Mouse (Mus musculus) forebrain, embryonic 12.5 days (tissue): ENCODE measurements around the gene Tfr2. TPM values are rescaled to one million over a fixed set of nuclear protein-coding genes. Genes with fewer than 3 reads are reported as not detected.

Experiments used
- ATAC-seq: fragments of 200-750 bp; cut with Nextera tagmentation; 2 replicates; pipeline ENCODE4 v1.8.0; 2017; ENCODE audit warnings: moderate TSS enrichment; ENCODE audit not compliant: low FRiP score
- H3K27ac ChIP-seq: fragments of 300-500 bp; sonication (generic); 2 replicates; pipeline ENCODE4 v1.5.1; 2016; ENCODE audit warnings: mild to moderate bottlenecking
- H3K27me3 ChIP-seq: fragments of 300-500 bp; sonication (generic); 2 replicates; pipeline ENCODE4 v1.6.1; 2016; ENCODE audit warnings: mild to moderate bottlenecking
- H3K36me3 ChIP-seq: fragments of 300-500 bp; sonication (generic); replicated peaks from 2 replicates; pipeline ENCODE4 v1.6.1; 2016; ENCODE audit warnings: mild to moderate bottlenecking
- H3K4me1 ChIP-seq: fragments of 300-500 bp; sonication (generic); 2 replicates; pipeline ENCODE4 v1.6.1; 2016
- H3K4me2 ChIP-seq: fragments of 300-500 bp; sonication (generic); 2 replicates; pipeline ENCODE4 v1.6.1; 2016; ENCODE audit warnings: mild to moderate bottlenecking, moderate library complexity
- H3K4me3 ChIP-seq: fragments of 300-500 bp; sonication (generic); replicated peaks from 2 replicates; pipeline ENCODE4 v1.5.1; 2016; ENCODE audit warnings: mild to moderate bottlenecking
- H3K9ac ChIP-seq: fragments of 300-500 bp; sonication (generic); 2 replicates; pipeline ENCODE4 v1.6.1; 2016; ENCODE audit warnings: mild to moderate bottlenecking
- H3K9me3 ChIP-seq: fragments of 300-500 bp; sonication (generic); 2 replicates; pipeline ENCODE4 v1.6.1; 2016
- WGBS: fragments of 180-500 bp; shearing (Covaris S2); methylation state at CpG from one replicate; pipeline ENCODE4 v1.1.7; 2016; 5-methylcytosine and 5-hydroxymethylcytosine counted together
- polyA plus RNA-seq: library from polyadenylated mRNA; unstranded; fragments of >200 nt; fragmentation: Nextera tagmentation; extraction: Ambion mirVana; gene quantifications from 2 replicates; pipeline ENCODE4 v1.2.1, GENCODE M21; 2016

Tfr2 gene
- polyA plus RNA-seq, 1 experiment from 2014 or later = 1.7 TPM

DNA sequence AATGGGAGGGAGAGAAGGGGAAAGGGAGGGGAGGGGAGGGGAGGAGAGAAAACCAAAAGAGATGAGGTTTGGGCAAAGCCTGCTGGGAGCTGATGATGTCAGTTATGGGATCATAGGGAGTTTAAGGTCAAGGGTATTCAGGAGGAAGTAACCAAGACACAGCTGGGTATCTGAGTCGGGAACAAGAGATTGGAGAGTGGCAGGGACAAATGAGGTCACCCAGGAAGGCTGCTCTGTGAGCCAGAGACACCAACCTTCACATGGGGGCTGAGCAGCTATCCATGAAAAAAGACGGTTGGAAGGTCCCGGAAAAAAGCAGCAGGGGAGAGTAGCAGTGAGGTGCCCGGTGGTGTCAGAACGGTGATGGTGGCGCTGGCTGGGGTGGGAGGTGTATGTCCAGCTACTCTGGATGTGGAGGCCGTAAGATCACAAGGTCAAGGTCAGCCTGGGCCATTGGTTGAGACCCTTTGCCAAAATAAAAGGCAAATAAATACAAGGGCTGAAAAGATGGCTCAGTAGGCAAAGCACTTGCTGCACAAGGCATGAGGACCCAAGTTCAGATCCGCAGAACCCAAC lies 1.3 kb upstream of the Tfr2 start:
- 88% methylated on average over 8 of the region's 8 CpGs for WGBS
- Histone ChIP-seq H3K4me3 (no peak overlapping the region), H3K9ac (no peak overlapping the region), H3K4me2 (no peak overlapping the region), H3K4me1 (no peaks in the 10 kb centered on the region; the same call in 1 of the 2 replicates), H3K36me3 (no peaks in the 10 kb centered on the region; the same call in 1 of the 2 replicates), H3K27ac (no peak overlapping the region), H3K27me3 (peaks cover 10% of the 10 kb centered on the region; the same call in 1 of the 2 replicates), H3K9me3 (no peaks in the 10 kb centered on the region)
- ATAC-seq = no peak

DNA sequence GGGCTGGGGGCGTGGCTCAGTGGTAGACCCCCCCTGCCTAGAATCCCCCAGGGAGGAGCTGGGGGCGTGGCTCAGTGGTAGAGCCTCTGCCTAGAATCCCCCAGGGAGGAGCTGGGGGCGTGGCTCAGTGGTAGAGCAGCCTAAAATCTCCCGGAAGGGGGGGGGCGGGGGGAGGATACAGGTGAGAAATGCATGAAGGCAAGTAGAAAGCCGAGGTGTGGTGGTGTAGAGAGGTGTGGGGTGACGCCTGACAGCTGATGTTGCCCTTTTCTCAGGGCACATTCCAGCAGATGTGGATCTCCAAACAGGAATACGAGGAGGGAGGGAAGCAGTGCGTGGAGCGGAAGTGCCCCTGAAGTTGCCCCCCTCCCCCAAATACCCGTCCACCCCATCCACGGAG lies 609 bp upstream of the Tfr2 start:
- no peak overlapping the region for H3K27ac ChIP-seq
- 83% methylated on average over 12 of the region's 12 CpGs for WGBS
- H3K4me3 ChIP-seq = no peak overlapping the region
- no peak overlapping the region for H3K4me2 ChIP-seq
- H3K27me3 ChIP-seq = peaks cover 13% of the 10 kb centered on the region; the same call in 1 of the 2 replicates
- H3K9ac ChIP-seq = no peak overlapping the region
- H3K4me1 ChIP-seq = no peaks in the 10 kb centered on the region; the same call in 1 of the 2 replicates
- no peak for ATAC-seq
- no peaks in the 10 kb centered on the region; the same call in 1 of the 2 replicates for H3K36me3 ChIP-seq
- H3K9me3 ChIP-seq = no peaks in the 10 kb centered on the region

DNA sequence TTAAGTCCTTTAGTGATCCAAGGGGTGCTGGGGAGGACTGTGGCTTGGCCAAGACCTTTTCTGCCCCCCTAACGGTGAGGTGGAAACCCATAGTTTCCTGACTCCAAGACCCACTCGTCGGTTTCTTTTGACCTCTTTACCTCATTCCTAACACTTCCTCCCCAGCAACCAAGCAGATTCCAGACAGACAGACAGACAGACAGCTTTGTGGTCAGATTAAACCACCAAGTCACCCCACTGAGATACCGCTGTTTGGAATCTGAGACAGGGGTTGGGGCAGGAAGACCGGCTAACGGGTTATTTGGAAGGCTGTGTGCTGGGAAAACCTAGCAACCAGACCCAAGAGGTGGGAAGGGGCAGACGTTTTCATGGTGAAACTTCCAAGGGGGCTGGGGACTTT lies 541 bp downstream of the Tfr2 start:
- H3K4me2 ChIP-seq = no peak overlapping the region
- peaks cover 21% of the 10 kb centered on the region for H3K27me3 ChIP-seq
- no peak overlapping the region for H3K27ac ChIP-seq
- H3K36me3 ChIP-seq = no peaks in the 10 kb centered on the region; the same call in 1 of the 2 replicates
- H3K9me3 ChIP-seq = no peaks in the 10 kb centered on the region
- no peak overlapping the region for H3K9ac ChIP-seq
- 66% methylated on average over 7 of the region's 7 CpGs for WGBS
- peaks cover 4% of the 10 kb centered on the region; the same call in 1 of the 2 replicates for H3K4me1 ChIP-seq
- no peak for ATAC-seq
- no peak overlapping the region for H3K4me3 ChIP-seq

DNA sequence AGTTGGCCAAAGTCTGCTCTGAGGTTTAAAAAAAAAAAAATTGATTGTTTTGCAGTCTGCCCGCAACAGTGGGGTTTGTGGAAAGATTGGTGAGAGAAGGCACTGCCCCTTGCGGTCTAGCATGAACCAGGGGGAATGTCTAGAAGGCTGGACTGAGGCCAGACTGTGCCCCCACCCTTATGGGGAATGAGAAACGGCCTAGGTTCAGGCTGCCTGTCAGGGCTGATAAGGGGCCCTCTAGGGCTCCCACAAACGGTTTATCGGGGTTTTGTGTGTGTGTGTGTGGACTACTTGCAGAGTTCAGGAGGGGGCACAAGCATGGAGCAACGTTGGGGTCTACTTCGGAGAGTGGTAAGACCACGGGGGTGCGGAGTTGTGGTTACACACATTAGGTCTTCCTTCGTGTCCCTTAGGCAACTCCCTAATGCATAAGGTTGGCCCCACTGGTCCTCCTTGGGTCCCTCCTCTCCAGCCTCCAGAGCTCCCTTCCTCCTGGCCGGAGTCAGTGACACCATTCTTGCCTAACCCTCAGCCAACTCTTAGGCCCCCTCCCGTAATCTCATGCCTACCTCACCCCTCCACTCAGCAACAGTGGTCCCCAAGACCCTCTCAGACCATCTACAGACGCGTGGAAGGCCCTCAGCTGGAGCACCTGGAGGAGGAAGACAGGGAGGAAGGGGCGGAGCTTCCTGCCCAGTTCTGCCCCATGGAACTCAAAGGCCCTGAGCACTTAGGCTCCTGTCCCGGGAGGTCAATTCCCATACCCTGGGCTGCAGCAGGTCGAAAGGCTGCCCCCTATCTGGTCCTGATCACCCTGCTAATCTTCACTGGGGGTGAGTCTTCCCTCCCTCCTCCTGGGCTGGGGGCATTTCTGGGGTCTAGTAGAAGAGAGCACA lies 1.3 kb downstream of the Tfr2 start:
- no peak overlapping the region for H3K27ac ChIP-seq
- ATAC-seq = no peak
- 76% methylated on average over 17 of the region's 17 CpGs for WGBS
- H3K4me1 ChIP-seq = peaks cover 4% of the 10 kb centered on the region; the same call in 1 of the 2 replicates
- peaks cover 22% of the 10 kb centered on the region for H3K27me3 ChIP-seq
- H3K4me3 ChIP-seq = no peak overlapping the region
- H3K9me3 ChIP-seq = no peaks in the 10 kb centered on the region
- no peak overlapping the region for H3K4me2 ChIP-seq
- H3K36me3 ChIP-seq = no peaks in the 10 kb centered on the region; the same call in 1 of the 2 replicates
- H3K9ac ChIP-seq = no peak overlapping the region

DNA sequence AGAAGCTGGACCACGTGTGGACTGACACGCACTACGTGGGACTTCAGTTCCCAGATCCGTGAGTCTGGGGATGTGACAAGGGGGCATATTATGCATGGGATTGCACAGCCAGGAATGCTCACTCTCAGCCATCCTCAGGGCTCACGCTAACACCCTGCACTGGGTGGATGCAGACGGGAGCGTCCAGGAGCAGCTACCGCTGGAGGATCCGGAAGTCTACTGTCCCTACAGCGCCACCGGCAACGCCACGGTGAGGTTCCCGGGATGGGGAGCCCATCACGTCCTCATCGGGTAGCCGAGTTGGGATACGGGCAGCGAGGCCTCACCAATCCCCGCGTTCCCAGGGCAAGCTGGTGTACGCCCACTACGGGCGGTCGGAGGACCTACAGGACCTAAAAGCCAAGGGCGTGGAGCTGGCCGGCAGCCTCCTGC lies 4.8 kb downstream of the Tfr2 start:
- Histone ChIP-seq H3K27ac (no peak overlapping the region), H3K9ac (0 out of 2 replicates have a peak overlapping the region, but pooled peaks have one; percentile 30), H3K4me2 (peak overlapping the region; percentile 49), H3K27me3 (peaks cover 17% of the 10 kb centered on the region), H3K9me3 (no peaks in the 10 kb centered on the region), H3K36me3 (no peaks in the 10 kb centered on the region), H3K4me3 (peak overlapping the region; percentile 16), H3K4me1 (peaks cover 4% of the 10 kb centered on the region; the same call in 1 of the 2 replicates)
- WGBS = 8% methylated on average over 27 of the region's 27 CpGs
- ATAC-seq = no peak

DNA sequence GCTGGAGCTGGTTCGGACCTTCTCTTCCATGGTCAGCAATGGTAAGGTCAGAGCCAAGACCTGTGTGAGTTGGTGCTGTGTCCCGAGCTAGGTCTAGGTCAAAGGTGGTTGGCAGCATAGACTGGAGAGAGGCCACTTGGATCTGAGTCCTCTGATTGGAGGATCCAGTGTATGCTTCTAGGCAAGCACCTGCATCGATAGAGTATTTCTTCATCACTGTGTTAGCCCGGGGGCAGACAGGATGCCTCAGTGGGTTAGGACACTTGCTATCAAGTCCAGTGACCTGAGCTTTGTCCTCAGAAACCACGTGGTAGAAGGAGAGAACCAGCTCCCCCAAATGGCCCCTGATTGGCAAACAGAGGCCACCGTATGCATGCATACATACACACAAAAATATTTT lies 10.6 kb downstream of the Tfr2 start:
- WGBS = 84% methylated on average over 6 of the region's 6 CpGs
- no peak overlapping the region for H3K9ac ChIP-seq
- no peak for ATAC-seq
- H3K4me3 ChIP-seq = no peak overlapping the region
- no peak overlapping the region for H3K4me2 ChIP-seq
- H3K27me3 ChIP-seq = peaks cover 35% of the 10 kb centered on the region
- H3K36me3 ChIP-seq = no peaks in the 10 kb centered on the region
- H3K4me1 ChIP-seq = peaks cover 14% of the 10 kb centered on the region
- no peaks in the 10 kb centered on the region for H3K9me3 ChIP-seq
- no peak overlapping the region for H3K27ac ChIP-seq

DNA sequence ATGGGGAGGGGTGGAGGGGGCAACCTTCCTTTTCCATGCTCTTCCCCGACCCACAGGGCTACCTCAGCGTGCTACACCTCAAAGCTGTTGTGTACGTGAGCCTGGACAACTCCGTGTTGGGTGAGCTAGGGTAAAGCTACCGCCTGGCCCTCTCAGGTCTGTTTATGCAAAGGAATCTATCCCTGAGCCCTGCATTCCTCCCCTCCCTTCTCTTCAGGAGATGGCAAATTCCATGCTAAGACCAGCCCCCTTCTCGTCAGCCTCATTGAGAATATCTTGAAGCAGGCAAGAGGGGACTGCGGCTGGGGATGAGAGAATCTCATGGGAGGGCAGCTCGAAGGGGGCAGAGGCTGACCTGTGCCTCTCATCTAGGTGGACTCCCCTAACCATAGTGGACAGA lies 13.1 kb downstream of the Tfr2 start:
- Histone ChIP-seq H3K9me3 (0 out of 2 replicates have a peak, but pooled peaks cover 6% of the 10 kb centered on the region), H3K4me2 (no peak overlapping the region), H3K4me1 (peaks cover 14% of the 10 kb centered on the region), H3K36me3 (no peaks in the 10 kb centered on the region), H3K27ac (no peak overlapping the region), H3K9ac (no peak overlapping the region; the same call in 1 of the 2 replicates), H3K27me3 (peaks cover 35% of the 10 kb centered on the region), H3K4me3 (no peak overlapping the region)
- 49% methylated on average over 8 of the region's 8 CpGs for WGBS
- no peak for ATAC-seq

DNA sequence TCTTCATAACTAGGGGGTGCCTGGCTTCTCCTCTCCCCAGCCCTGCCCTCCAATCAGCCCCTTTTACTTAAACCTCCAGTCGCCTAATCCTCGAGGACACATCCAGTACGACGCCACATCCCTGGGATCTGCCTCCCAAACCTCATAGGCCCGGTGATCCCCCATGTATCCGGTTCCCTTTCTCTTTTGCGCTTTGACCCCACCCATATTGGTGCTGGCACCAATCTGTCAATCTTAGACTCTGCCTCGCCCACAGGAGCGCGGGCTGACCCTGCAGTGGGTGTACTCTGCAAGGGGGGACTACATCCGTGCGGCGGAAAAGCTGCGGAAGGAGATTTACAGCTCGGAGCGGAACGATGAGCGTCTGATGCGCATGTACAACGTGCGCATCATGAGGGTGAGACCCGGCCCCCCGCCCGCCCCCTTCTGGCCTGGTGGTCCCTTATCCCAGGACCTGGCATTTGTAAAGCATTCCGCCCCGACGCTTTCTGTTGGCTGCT lies 14.1 kb downstream of the Tfr2 start:
- Histone ChIP-seq H3K27me3 (peaks cover 35% of the 10 kb centered on the region), H3K36me3 (no peaks in the 10 kb centered on the region), H3K27ac (peak overlapping the region; percentile 46; the same call in 1 of the 2 replicates), H3K4me1 (peaks cover 14% of the 10 kb centered on the region), H3K4me2 (peak overlapping the region; percentile 56), H3K9me3 (0 out of 2 replicates have a peak, but pooled peaks cover 7% of the 10 kb centered on the region), H3K4me3 (peak overlapping the region; percentile 35), H3K9ac (peak overlapping the region; percentile 45)
- 15% methylated on average over 27 of the region's 27 CpGs for WGBS
- ATAC-seq = peak; percentile 77

DNA sequence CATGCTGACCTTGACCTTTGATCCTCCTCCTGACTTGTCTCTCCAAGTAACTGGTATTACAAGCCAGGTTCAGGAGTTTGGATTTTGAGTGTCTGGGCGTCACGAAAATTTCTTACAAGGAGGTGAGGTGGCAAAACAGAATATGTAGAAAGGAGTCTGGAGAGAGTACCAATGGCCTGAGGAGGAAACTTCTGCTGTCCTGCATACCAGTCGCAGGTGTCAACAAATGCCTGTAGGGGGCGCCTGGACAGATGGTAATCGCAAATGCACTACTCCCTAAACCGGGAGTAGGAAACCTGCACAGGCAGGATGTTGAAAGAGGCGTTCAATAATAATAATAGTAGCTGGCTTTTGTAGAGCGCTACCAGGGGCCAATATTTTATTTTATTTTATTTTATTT lies 15.3 kb downstream of the Tfr2 start:
- Histone ChIP-seq H3K9ac (no peak overlapping the region), H3K27ac (no peak overlapping the region), H3K27me3 (peaks cover 35% of the 10 kb centered on the region), H3K4me3 (no peak overlapping the region), H3K4me1 (peaks cover 14% of the 10 kb centered on the region), H3K36me3 (no peaks in the 10 kb centered on the region), H3K4me2 (no peak overlapping the region), H3K9me3 (0 out of 2 replicates have a peak, but pooled peaks cover 7% of the 10 kb centered on the region)
- no peak for ATAC-seq
- WGBS = 35% methylated on average over 8 of the region's 8 CpGs

DNA sequence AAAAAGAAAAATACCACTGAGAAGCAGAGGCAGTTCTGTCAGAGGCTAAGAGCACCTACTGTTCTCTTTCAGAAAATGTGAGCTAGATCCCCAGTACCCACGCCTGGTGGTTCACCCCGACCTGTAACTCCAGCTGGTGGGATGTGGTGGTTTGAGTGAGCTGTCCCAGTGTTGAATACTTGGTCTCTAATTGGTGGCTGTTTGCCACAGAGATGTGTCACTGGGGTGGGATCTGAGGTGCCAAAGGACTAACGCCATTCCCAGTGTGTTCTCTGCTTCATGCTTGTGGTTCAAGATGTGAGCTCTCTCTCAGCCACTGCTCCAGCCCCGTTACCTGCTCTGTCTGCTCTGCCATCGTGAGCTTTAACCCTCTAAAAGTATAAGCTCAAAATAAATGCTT lies 20.9 kb downstream of the Tfr2 start:
- ATAC-seq = no peak
- no peak overlapping the region for H3K4me2 ChIP-seq
- 86% methylated on average over 5 of the region's 5 CpGs for whole genome bisulfite sequencing
- no peak overlapping the region for H3K27ac ChIP-seq
- no peak overlapping the region for H3K9ac ChIP-seq
- no peak overlapping the region for H3K4me3 ChIP-seq
- H3K4me1 ChIP-seq = no peaks in the 10 kb centered on the region
- H3K27me3 ChIP-seq = no peaks in the 10 kb centered on the region; the same call in 1 of the 2 replicates
- H3K9me3 ChIP-seq = 0 out of 2 replicates have a peak, but pooled peaks cover 7% of the 10 kb centered on the region
- H3K36me3 ChIP-seq = no peaks in the 10 kb centered on the region

DNA sequence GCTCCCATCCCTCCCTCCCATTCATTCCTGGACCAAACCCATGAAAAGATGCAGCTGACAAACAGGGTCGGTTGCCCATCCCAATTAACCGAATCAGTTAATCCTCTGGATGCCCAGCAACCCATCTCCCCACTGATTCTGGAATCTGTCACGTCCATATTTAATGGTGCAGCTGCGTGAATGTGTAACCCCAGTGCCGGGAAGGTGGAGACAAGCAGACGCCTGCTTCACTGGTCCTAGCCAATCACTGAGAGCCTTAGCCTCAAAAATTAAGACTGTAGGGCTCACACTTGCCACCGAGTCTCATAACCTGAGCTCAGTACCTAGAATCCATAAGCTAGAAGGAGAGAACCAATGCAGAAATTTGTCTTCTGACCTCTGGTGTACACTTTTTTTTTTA lies 26.3 kb downstream of the Tfr2 start:
- Histone ChIP-seq H3K9me3 (no peaks in the 10 kb centered on the region), H3K27me3 (no peaks in the 10 kb centered on the region; the same call in 1 of the 2 replicates), H3K4me1 (peaks cover 15% of the 10 kb centered on the region), H3K9ac (no peak overlapping the region), H3K27ac (no peak overlapping the region), H3K4me3 (no peak overlapping the region), H3K4me2 (no peak overlapping the region), H3K36me3 (no peaks in the 10 kb centered on the region)
- WGBS = 85% methylated on average over 7 of the region's 7 CpGs
- ATAC-seq = no peak

DNA sequence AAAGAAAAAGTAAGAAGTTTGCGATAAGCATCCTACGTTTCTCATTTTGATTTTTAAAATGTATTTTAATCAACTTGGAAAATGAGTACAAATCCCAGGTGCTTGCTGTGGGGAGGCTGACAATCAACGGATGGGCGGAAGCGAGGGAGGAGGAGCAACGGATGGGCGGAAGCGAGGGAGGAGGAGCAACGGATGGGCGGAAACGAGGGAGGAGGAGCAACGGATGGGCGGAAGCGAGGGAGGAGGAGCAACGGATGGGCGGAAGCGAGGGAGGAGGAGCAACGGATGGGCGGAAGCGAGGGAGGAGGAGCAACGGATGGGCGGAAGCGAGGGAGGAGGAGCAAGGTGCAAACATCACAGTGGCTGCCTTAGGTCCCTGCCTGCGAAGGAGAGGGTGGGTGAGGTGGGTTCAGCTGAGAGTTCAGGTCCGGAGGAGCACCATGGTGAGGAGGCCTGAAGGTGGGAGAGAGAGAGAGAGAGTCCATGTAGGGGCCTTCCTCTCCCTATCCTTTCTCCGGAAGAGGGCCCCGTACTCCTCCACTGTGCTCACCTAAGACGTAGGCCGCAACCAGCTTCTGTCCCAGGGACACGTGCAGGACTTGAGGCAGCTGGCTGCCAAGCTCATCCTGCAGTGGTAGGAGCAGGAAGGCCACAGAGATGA lies 27.1 kb downstream of the Tfr2 start:
- Histone ChIP-seq H3K36me3 (no peaks in the 10 kb centered on the region), H3K27me3 (no peaks in the 10 kb centered on the region; the same call in 1 of the 2 replicates), H3K4me1 (peaks cover 20% of the 10 kb centered on the region), H3K9ac (no peak overlapping the region), H3K27ac (peak overlapping the region; percentile 51; the same call in 1 of the 2 replicates), H3K4me2 (peak overlapping the region; percentile 31), H3K9me3 (no peaks in the 10 kb centered on the region), H3K4me3 (0 out of 2 replicates have a peak overlapping the region, but pooled peaks have one; percentile 15)
- ATAC-seq = no peak
- whole genome bisulfite sequencing = 24% methylated on average over 27 of the region's 30 CpGs
